Mouse (Mus musculus): ENCODE measurements around the gene Mybph. TPM values are rescaled to one million over a fixed set of nuclear protein-coding genes. Genes with fewer than 3 reads are reported as not detected.

Mybph gene
- polyA plus RNA-seq, 1 experiment from 2014 or later, result 0.36 TPM

- no peak overlapping the region for H3K27ac ChIP-seq (ENCODE audit: low read depth, low read length)
- no peak overlapping the region for H3K4me3 ChIP-seq (ENCODE audit: low read depth, low read length)
- no peaks in the 10 kb centered on the region for H3K9me3 ChIP-seq (ENCODE audit: control insufficient read depth, low read length)
- H3K4me1 ChIP-seq (replicated peaks; ENCODE audit: control insufficient read depth, insufficient read depth, low read length), result no peaks in the 10 kb centered on the region
- H3K4me2 ChIP-seq, result no peak overlapping the region
- no peak overlapping the region for H3K9ac ChIP-seq (ENCODE audit: low read depth, low read length)
- no peaks in the 10 kb centered on the region for H3K36me3 ChIP-seq (ENCODE audit: control insufficient read depth, insufficient read depth, low read length)
- WGBS, result 65% methylated on average over 5 of the region's 5 CpGs
- H3K27me3 ChIP-seq (replicated peaks; ENCODE audit: control insufficient read depth, insufficient read depth, low read length), result peaks cover 29% of the 10 kb centered on the region
- ATAC-seq (replicated peaks; ENCODE audit: low FRiP score), result no peak
- no peak for DNase-seq (ENCODE audit: low spot score)
These were observed 36.7 kb downstream of the Mybph start for GRCm38 (mm10) chr1:134229806-134230575.

DNA sequence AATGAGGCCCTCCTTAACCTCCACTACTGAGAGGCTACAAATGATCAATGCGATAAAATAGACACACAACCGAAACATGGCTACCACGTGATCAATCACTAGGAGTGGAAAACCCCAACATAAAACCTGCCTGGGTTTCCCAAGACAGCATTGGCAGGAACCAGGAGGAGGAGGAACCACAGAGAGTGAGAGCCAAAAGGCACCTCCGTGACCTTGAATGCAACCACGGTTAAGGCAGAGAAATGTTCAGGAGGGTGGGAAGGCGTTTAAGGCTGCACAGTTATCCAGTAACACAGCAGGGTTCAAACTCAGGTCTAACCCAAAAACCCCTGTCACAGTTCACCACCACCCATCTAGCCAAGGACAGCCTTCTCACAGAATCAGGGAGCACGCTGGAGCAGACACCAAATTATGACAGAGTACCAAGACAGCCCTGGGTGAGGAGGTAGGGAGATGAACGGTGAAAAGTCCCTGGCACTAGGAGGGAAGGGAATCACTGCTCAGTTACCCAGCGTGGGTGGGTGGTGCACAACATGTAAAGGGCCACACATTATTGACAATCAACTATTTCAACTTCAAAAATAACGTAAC is 37.5 kb downstream of the Mybph start:
- H3K4me2 ChIP-seq, result no peak overlapping the region
- no peaks in the 10 kb centered on the region for H3K9me3 ChIP-seq (ENCODE audit: control insufficient read depth, low read length)
- no peaks in the 10 kb centered on the region for H3K36me3 ChIP-seq (ENCODE audit: control insufficient read depth, insufficient read depth, low read length)
- ATAC-seq (replicated peaks; ENCODE audit: low FRiP score) (no peak), DNase-seq (ENCODE audit: low spot score) (no peak)
- peaks cover 37% of the 10 kb centered on the region for H3K27me3 ChIP-seq (replicated peaks; ENCODE audit: control insufficient read depth, insufficient read depth, low read length)
- H3K4me1 ChIP-seq (replicated peaks; ENCODE audit: control insufficient read depth, insufficient read depth, low read length), result no peaks in the 10 kb centered on the region
- H3K4me3 ChIP-seq (ENCODE audit: low read depth, low read length), result no peak overlapping the region
- WGBS, result 76% methylated on average over 10 of the region's 10 CpGs
- no peak overlapping the region for H3K27ac ChIP-seq (ENCODE audit: low read depth, low read length)
- H3K9ac ChIP-seq (ENCODE audit: low read depth, low read length), result no peak overlapping the region

DNA sequence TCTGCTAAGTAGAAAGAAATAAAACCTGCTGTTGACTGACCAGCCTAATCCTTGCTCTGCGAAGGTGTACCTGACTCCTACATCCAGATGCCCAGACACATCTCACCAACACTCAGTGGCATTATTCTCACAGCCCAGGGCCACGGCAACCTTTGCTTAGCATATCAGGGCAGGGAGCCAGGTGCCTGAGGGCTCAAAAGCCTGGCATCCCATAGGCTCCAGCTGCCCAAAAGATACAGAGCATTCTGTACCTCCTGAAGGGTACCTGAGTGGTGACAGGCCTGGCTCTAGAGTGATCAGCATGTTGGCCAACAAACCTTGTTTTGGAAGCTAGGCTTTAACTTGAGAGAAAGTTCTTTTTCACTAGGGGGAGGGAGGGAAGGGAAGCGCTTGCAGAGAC is 38.0 kb downstream of the Mybph start:
- H3K9me3 ChIP-seq (ENCODE audit: control insufficient read depth, low read length), result no peaks in the 10 kb centered on the region
- DNase-seq (ENCODE audit: low spot score), result no peak
- no peak overlapping the region for H3K4me2 ChIP-seq
- H3K27me3 ChIP-seq (replicated peaks; ENCODE audit: control insufficient read depth, insufficient read depth, low read length), result peaks cover 38% of the 10 kb centered on the region
- H3K4me3 ChIP-seq (ENCODE audit: low read depth, low read length), result no peak overlapping the region
- no peak overlapping the region for H3K9ac ChIP-seq (ENCODE audit: low read depth, low read length)
- H3K4me1 ChIP-seq (replicated peaks; ENCODE audit: control insufficient read depth, insufficient read depth, low read length), result no peaks in the 10 kb centered on the region
- H3K36me3 ChIP-seq (ENCODE audit: control insufficient read depth, insufficient read depth, low read length), result no peaks in the 10 kb centered on the region
- no peak overlapping the region for H3K27ac ChIP-seq (ENCODE audit: low read depth, low read length)
- ATAC-seq (replicated peaks; ENCODE audit: low FRiP score), result no peak
- 78% methylated on average over 3 of the region's 3 CpGs for WGBS

- 49% methylated on average over 3 of the region's 3 CpGs for WGBS
- no peaks in the 10 kb centered on the region for H3K4me1 ChIP-seq (replicated peaks; ENCODE audit: control insufficient read depth, insufficient read depth, low read length)
- DNase-seq (ENCODE audit: low spot score), result no peak
These were observed 38.4 kb downstream of the Mybph start for GRCm38 (mm10) chr1:134231681-134232080.

GRCm38 (mm10) chr1:134232326-134232725 is 39.1 kb downstream of the Mybph start:
- H3K4me1 ChIP-seq (replicated peaks; ENCODE audit: control insufficient read depth, insufficient read depth, low read length), result no peaks in the 10 kb centered on the region
- whole genome bisulfite sequencing, result 74% methylated on average over 8 of the region's 8 CpGs
- H3K4me2 ChIP-seq, result no peak overlapping the region
- H3K9ac ChIP-seq (ENCODE audit: low read depth, low read length), result no peak overlapping the region
- H3K27me3 ChIP-seq (replicated peaks; ENCODE audit: control insufficient read depth, insufficient read depth, low read length), result peaks cover 46% of the 10 kb centered on the region
- H3K27ac ChIP-seq (ENCODE audit: low read depth, low read length), result no peak overlapping the region
- no peaks in the 10 kb centered on the region for H3K9me3 ChIP-seq (ENCODE audit: control insufficient read depth, low read length)
- ATAC-seq (replicated peaks; ENCODE audit: low FRiP score), result no peak
- no peak overlapping the region for H3K4me3 ChIP-seq (ENCODE audit: low read depth, low read length)
- H3K36me3 ChIP-seq (ENCODE audit: control insufficient read depth, insufficient read depth, low read length), result no peaks in the 10 kb centered on the region
- DNase-seq (ENCODE audit: low spot score), result no peak

More at GRCm38 (mm10) chr1:134231681-134232080, 38.4 kb downstream of the Mybph start:
- no peak overlapping the region for H3K4me2 ChIP-seq
- H3K4me3 ChIP-seq (ENCODE audit: low read depth, low read length), result no peak overlapping the region
- H3K27ac ChIP-seq (ENCODE audit: low read depth, low read length), result no peak overlapping the region
- H3K36me3 ChIP-seq (ENCODE audit: control insufficient read depth, insufficient read depth, low read length), result no peaks in the 10 kb centered on the region
- peaks cover 40% of the 10 kb centered on the region for H3K27me3 ChIP-seq (replicated peaks; ENCODE audit: control insufficient read depth, insufficient read depth, low read length)
- H3K9ac ChIP-seq (ENCODE audit: low read depth, low read length), result no peak overlapping the region
- ATAC-seq (replicated peaks; ENCODE audit: low FRiP score), result no peak
- no peaks in the 10 kb centered on the region for H3K9me3 ChIP-seq (ENCODE audit: control insufficient read depth, low read length)

- Histone ChIP-seq H3K9ac (ENCODE audit: low read depth, low read length) (no peak overlapping the region), H3K4me2 (no peak overlapping the region), H3K27ac (ENCODE audit: low read depth, low read length) (no peak overlapping the region), H3K4me3 (ENCODE audit: low read depth, low read length) (no peak overlapping the region), H3K4me1 (replicated peaks; ENCODE audit: control insufficient read depth, insufficient read depth, low read length) (no peaks in the 10 kb centered on the region), H3K27me3 (replicated peaks; ENCODE audit: control insufficient read depth, insufficient read depth, low read length) (peaks cover 46% of the 10 kb centered on the region), H3K9me3 (ENCODE audit: control insufficient read depth, low read length) (no peaks in the 10 kb centered on the region), H3K36me3 (ENCODE audit: control insufficient read depth, insufficient read depth, low read length) (no peaks in the 10 kb centered on the region)
- WGBS, result 63% methylated on average over 12 of the region's 12 CpGs
- ATAC-seq (replicated peaks; ENCODE audit: low FRiP score) (no peak), DNase-seq (ENCODE audit: low spot score) (no peak)
These were observed 39.7 kb downstream of the Mybph start for GRCm38 (mm10) chr1:134232778-134233531.

DNA sequence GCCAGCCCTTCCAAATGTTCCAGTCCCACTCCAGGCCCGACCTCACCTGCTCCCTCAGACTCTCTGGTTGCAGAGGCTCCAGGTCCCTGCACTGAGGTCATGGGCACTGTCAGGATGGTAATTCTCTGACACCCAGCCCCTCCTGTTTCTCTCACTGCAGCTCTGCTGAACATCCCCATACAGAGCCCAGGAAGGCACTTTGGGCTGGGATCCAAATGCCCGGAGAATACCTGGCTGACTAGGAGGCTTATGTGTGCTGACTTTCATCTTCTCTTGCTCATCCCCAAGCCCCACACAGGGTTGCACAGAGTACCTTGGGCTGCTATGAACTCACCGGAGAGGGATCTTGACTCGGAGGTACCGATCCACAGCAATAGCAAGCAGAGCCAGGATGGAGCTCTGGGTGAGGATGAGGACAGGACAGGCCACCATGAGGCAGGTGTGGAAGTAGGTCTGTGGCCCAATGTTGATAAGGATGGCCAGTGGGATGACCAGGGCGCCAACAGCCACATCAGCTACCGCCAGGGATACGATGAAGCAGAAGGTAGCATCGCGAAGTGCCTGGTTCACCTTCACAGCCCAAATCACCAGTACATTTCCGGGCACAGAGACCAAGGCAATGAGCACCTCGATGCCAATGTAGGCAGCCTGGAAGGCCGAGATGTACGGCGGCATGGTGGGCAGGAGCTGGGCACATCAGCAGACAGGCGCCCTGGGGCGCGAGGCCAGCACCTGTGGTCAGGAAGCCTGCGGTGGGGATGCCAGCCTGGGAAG is 40.6 kb downstream of the Mybph start:
- no peaks in the 10 kb centered on the region for H3K4me1 ChIP-seq (replicated peaks; ENCODE audit: control insufficient read depth, insufficient read depth, low read length)
- H3K27ac ChIP-seq (ENCODE audit: low read depth, low read length), result no peak overlapping the region
- peaks cover 46% of the 10 kb centered on the region for H3K27me3 ChIP-seq (replicated peaks; ENCODE audit: control insufficient read depth, insufficient read depth, low read length)
- ATAC-seq (replicated peaks; ENCODE audit: low FRiP score) (no peak), DNase-seq (ENCODE audit: low spot score) (no peak)
- H3K4me3 ChIP-seq (ENCODE audit: low read depth, low read length), result no peak overlapping the region
- no peaks in the 10 kb centered on the region for H3K36me3 ChIP-seq (ENCODE audit: control insufficient read depth, insufficient read depth, low read length)
- H3K4me2 ChIP-seq, result no peak overlapping the region
- no peak overlapping the region for H3K9ac ChIP-seq (ENCODE audit: low read depth, low read length)
- WGBS, result 48% methylated on average over 19 of the region's 19 CpGs
- H3K9me3 ChIP-seq (ENCODE audit: control insufficient read depth, low read length), result no peaks in the 10 kb centered on the region
